ENCODE assay signal across 17 mouse cellular contexts in genomic region chr2:5732047-5732446, GRCm38 (mm10).
"Had no signal": no experiment of that assay in that cellular context is flagged by ENCODE, and none has a peak within 500 bp of the region (broad histone marks: within the 10 kb centered on the region; RNA-seq: fewer than 3 reads in every experiment).

No protein-coding gene starts in this region.

- H3K9ac ChIP-seq: liver, embryonic 13.5 days; liver, embryonic 15.5 days; liver, postnatal 0 days; midbrain, embryonic 13.5 days; midbrain, embryonic 15.5 days; neural tube, embryonic 12.5 days had no signal

- H3K4me2 ChIP-seq: liver, embryonic 13.5 days; liver, embryonic 15.5 days; midbrain, embryonic 11.5 days; midbrain, embryonic 13.5 days; midbrain, embryonic 15.5 days; neural tube, embryonic 12.5 days had no signal

- ATAC-seq: liver, postnatal 0 days; midbrain, embryonic 13.5 days; midbrain, embryonic 15.5 days had no signal

- H3K4me3 ChIP-seq: liver, embryonic 13.5 days; liver, embryonic 15.5 days; megakaryocyte, embryonic 14.5 days; midbrain, embryonic 13.5 days; midbrain, embryonic 15.5 days; neural tube, embryonic 12.5 days had no signal

- H3K27me3 ChIP-seq: liver, embryonic 13.5 days; liver, embryonic 15.5 days; midbrain, embryonic 13.5 days; midbrain, embryonic 15.5 days; neural tube, embryonic 12.5 days had no signal

- H3K36me3 ChIP-seq: liver, embryonic 13.5 days; liver, embryonic 15.5 days; midbrain, embryonic 13.5 days; midbrain, embryonic 15.5 days; neural tube, embryonic 12.5 days had no signal

- H3K9me3 ChIP-seq: liver, embryonic 13.5 days; liver, embryonic 15.5 days; midbrain, embryonic 13.5 days; midbrain, embryonic 15.5 days; neural tube, embryonic 12.5 days had no signal

- DNase-seq: liver, embryonic 13.5 days; liver, postnatal 0 days; lung, adult 2 months; lung, postnatal 36 days; right cerebral cortex, postnatal 25 days; right cerebral cortex, postnatal 4 days; spleen, adult 18-20 months; thymus, adult 18-20 months; thymus, postnatal 14 days; thymus, postnatal 36 days had no signal

- H3K27ac ChIP-seq: liver, embryonic 13.5 days; liver, embryonic 15.5 days; macrophage; midbrain, embryonic 13.5 days; midbrain, embryonic 15.5 days; neural tube, embryonic 12.5 days had no signal

- H3K4me1 ChIP-seq: liver, embryonic 13.5 days; liver, embryonic 15.5 days; megakaryocyte, embryonic 14.5 days; neural tube, embryonic 12.5 days had no signal
